Mouse (Mus musculus) skeletal muscle tissue, adult 2 months (tissue): Measurements from ENCODE around the gene Nckipsd.

Source experiments
- DNase-seq: peaks from one replicate; pipeline ENCODE4 v3.0.0-alpha.2; 2012; ENCODE audit warnings: low read depth, low spot score

Gene Nckipsd

DNA sequence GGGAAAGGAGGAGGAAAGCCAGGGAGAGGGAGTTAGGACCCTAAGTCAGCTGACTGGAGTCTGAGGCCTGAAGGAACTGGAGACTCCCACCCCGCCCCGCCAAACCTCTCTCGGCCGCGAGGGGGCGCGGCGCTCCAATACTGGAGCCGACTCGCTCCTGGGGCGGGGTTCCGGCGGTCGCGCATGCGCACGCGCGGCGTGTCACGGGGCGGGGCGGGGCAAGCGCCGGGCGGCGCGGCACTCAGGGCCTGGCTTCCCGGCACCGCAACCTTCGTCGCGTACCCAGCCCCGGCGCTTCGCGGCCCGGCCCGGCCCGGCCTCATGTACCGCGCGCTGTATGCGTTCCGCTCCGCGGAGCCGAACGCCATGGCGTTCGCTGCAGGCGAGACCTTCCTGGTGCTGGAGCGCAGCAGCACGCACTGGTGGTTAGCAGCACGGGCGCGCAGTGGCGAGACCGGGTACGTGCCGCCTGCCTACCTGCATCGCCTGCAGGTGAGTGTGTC, at the start of gene Nckipsd:
TSS of gene Nckipsd (plus strand) at position 206 of the 503 bp plus-strand sequence.
- DNase-seq, result peak; percentile 86

DNA sequence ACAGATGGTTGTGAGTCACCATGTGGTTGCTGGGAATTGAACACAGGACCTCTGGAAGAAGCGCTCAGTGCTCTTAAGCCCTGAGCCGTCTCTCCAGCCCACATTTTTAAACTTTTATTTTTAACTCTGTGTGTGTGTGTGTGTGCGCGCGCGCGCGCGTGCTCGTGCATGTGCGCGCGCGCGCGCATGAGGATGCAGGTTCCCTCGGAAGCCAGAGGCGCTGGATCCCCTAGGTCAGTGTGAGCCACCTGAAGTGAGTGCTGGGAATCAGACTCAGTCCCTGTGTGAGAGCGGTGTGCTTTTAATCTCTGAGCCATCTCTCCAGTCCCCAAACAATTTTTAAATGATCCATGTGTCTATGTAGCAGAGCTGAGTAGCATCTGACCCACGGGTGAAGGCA, 49.0 kb upstream of the Nckipsd start:
- DNase-seq, result no peak

DNA sequence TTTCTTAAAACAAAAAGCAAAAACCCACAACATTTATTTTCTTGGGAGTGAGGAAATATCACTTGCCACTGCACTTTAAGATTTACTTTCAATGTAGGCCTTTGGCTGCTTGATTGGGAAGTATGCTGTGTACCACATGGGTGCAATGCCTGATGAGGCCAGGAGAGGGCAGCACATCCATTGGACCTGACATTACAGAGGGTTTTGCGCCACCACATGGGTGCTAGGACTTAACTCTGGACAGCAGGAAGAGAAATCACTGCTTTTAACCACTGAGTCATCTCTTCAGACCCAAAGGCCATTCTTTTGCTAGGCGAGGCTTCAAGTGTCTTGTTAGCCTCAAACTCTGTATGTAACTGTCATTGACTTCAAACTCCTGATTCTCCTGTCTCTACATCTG, 48.4 kb upstream of the Nckipsd start:
- no peak for DNase-seq

DNA sequence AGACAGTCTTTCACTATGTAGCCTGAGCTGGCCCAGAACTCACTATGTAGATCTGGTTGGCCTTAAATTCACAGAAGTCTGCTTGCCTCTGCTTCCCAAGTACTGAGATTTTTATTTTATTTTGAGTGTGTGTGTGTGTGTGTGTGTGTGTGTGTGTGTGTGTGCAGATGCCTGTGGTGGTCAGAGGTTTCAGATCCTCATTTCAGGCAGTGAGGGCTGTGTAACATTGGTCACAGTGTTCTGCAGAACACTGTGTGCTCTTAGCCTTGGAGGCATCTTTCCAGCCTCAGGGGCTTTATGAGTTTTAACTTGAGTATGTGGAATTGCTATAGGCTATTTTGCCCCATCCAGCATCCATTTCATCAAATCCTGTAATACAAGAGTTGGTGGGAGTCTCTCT, 46.6 kb upstream of the Nckipsd start:
- DNase-seq, result no peak

DNA sequence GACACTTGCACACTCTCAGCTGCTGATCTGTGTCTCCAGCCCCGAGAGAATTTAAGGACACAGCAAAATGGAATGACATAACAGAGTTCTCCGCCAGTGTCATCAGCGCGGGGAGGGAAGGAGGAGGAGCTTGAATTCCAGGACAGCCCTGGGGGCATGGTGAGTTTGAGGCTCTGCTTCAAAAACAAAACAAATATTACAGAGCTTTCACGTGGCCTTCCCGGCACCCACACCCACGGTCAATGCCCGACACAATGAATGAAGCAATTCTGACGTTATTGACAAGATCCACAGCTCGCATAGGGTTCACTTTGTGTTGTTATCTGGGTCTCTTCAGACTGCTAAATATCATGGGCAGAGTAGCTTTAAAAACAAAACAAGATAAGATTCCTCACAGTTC, 43.2 kb upstream of the Nckipsd start:
- no peak for DNase-seq

DNA sequence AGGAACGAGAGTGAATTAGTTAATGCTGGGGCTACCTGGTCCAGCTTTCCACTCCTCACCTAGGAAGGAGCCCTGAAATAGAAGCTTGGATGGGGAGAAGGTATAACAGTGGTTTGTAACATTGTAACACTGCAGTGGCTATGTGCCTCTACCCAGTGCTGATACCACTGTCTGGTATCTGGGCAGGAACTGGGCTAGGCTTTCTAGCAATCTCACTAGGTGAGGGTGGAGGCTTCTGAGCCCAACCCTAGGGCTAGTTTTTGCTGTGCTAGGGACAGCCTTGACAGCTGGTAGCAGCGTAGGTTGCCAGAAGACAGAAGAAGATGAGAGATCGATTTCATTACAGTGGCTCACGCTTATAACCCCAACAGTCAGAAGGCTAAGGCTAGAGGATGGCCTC, 31.6 kb upstream of the Nckipsd start:
- DNase-seq, result peak; percentile 8

DNA sequence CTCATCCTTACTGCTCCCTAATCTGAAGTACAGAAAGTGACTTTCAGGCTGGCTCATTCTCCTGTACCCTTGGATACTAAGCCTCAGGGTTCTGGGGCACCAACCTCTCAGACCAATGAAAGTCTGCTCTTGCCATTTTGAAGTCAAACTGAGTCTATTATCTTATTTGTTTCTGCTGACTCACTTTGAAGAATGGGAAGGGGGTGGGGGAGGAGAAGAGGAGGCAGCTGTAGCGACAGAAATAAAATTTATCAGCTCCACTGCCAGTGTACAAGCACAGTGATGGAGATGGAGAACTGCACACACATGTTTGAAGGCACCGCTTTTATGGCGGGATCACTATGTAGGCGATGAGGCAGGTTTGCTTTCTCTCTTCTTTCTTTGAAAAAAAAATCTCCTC, 30.9 kb upstream of the Nckipsd start:
- no peak for DNase-seq

DNA sequence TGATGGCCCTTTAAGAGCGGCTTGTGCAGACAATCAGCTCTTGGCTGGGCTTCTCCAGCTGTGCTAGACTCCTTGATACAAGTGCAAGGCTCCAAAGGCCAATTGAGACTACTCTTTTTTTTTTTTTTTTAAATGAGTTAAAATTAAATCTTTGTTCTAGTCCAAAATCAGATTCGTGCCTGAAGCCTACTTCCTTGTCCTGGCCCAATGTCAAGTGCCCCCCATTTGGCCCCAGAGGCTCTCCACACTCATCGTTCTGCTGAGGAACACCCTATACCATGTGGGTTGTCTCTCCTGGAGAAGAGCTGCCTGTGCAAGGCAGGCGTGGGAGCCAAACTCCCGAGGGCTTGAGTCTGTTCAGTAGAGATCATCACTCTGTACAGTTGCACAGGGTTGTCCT, 27.2 kb upstream of the Nckipsd start:
- DNase-seq, result no peak

DNA sequence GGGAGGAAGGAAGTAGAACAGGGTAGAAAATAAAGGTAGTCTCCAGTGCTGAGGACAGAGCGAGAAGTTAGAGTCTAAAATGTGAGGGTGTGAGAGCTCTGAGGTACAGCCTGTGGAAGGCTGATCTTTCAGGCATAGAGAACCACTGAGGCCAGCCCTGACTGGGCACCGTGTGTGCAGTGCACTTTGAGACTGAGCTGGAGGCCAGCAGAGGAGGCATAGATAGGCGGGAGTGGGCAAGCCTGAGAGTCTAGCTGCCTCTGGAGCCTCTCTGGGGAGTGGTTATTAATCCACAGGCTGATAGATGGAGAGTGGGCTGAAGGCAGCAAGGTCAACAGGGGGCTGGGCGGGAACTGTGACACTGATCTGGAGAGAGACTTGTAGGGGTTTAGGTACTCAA, 26.3 kb upstream of the Nckipsd start:
- no peak for DNase-seq

DNA sequence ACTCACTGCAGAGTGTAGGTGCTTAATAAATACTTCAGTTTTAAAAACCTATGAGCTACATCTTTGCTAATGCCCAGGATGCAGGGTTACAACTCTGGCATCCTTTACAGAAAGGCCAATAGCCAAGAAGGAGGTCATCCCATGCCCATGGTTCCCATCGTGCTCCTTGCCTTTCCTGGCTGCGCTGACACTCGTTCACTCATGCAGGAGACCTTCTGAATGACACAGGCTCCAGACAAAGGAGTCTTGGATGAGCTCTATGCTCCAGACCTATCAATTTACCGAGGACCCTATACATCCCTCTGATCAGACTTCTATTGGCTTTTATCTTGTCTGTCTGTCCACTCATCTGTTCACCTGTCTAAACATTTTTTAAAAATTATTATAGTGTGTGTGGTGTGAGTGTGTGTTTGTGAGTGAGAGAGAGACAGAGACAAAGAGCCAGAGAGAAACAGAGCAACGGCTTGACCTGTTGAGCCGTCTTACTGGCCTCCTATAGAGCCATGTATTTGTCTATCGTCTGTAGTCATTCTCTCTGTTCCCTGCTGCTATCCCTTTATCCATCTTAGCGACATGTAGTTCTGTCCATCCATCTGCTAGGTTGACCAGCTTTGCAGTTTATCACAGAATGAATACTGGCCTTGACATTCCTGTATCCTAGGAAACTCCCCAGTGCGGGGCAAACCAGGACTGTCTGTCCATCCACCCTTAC, 25.2 kb upstream of the Nckipsd start:
- DNase-seq, result no peak

DNA sequence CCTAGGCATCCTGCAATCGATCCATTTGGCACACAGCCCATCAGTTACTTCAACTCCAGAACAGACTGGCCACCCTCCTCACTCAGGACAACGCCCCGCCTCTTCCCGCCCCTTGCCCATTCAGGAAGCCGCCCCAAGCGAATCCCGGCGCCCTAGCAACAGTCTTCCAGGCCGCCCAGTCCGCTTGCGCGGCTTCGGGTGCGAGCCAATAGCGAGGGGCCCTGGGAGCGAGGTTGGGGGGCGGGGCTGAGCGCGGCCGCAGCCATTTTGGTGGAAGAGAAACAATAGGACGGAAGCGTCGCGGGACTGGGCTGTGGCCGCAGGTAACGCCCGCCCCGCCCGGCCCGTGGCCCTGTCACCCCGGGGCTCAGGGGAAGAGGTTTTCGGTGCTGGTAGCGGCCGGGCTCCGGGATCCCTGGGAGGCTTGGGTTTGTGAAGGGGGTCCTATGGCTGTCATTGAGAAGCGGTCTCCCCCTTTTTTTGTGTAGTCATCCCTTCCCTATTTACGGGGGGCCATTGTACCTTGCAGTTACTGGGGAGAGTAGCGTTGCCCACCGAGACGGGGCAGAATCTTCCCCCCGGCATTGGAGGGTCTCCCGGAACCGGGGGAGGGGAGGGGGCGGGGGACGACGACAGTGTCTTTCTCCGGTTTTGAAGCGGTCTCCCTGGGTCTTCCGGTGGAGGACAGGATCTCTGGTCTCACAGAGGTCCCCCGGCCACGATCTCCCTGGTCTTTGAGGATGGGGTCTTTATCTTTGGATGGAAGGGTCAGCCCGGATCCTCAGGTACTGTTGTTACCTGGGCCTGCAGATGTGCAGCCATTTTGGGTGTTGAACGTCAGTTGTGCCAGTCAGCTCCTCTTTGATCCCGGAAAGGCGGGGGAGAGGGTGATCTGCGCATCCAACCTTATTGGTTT, 24.4 kb upstream of the Nckipsd start, which contains the start of gene Ip6k2:
TSS of gene Ip6k2 (plus strand) at position 249 of the 916 bp plus-strand sequence.
- DNase-seq, result peak; percentile 86

DNA sequence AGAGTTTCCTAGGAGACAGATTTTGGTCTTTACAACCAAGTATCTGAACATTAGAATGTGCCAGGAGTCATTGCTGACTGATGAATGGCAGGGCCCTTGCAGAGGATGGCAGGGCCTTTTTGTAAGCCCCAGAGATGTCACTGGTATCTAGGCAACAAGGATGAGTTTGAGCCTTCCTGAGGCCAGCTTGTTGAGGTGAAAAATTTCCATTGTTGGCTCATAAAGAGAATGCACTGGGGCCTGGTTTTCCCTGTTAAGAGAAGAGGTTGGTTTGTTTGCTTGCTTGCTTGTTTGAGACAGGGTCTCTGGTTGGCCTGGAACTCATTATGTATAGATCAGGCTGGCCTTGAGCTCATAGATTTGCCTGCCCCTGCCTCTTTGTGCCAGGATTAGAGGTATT, 22.8 kb upstream of the Nckipsd start:
- no peak for DNase-seq

DNA sequence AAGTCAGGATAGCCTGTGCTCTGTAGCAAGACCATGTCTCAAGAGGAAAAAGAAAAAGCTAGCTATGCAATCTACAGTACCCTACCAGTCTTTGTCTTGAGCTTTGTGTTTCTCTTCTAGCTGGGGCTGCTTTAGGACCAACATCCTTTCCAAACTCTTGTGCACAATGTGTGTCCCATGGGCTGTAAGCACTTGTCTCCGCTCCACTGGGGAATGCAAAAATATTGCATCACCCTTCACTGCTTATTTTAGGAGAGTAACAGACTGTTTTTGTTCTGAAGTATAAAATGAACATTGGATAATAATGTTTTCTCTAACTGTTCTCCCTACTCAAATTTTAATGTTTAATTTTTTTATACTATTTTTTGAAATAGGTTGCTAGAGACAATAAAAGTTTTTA, 21.7 kb upstream of the Nckipsd start:
- no peak for DNase-seq

DNA sequence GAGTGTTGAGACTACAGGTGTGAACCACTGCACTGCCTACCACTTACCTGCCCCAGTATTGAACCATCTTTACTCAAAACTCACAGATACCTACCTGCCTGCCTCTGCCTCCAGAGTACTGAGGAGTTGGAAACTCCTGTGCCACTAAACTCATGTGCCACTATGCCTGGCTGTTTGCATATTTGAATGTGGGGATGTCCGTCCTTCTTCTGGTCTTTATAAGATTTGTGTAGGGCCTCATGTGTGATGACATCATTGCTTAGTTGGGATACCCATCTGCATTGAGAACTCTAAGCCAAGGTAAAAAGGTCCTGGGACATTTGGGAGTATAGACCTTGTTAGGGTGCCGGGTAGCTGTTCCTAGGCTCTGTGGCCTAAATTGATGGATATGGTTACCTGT, 21.1 kb upstream of the Nckipsd start:
- DNase-seq, result no peak

DNA sequence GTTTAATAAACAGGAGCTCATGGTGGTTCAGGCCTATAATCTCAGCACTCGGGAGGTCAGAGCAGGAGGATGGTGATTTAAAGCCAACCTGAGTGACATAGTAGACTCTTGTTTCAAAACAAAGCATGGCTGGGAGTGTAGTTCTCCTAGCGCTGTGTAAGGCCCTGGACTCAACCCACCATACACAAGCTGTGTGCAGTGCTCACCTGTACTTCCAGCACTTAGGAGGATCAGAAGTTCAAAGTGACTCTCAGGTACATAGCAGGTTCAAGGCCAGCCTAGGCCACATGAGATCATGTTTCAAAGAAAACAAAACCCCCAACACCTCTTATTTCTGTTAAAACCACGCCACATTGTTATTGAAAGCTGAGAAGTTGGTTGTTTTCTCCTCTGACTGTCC, 19.5 kb upstream of the Nckipsd start:
- no peak for DNase-seq

DNA sequence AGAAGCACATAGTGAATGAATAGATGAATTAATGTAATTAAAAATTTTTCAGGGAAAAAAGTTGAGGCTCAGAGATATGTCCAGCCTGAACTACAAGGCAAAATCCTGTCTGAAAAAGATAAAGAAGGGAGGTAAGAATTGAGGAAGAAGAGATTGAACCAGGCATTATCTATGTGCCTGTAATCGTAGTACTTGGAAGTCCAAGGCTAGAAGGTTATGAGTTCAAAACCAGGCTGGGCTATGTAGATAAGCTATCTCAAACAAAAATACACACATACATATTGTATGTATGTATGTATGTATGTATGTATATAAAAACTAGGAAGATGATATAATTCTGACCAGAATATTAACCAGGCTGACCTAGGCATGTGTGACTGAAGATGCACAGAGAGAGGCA, 15.9 kb upstream of the Nckipsd start:
- DNase-seq, result no peak

DNA sequence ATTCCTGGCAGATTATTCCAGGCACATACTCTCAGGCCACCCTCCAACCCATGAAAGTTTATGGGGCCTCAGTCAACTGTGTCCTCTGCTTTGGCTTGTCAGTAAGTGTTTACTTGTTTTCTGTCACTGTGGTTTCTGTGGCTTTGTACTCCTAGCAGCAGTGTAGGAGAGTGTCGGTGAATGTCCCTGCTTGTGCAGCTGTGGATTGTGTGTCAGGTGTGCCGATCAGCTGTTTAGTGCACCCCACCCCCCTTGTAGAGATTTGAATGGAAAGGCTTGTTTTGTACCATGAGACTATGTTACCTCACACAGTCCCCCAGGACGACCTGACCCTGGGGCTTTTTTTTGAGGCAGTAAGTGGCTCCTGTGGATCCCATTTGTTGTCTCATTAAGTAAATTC, 15.4 kb upstream of the Nckipsd start:
- DNase-seq, result no peak

DNA sequence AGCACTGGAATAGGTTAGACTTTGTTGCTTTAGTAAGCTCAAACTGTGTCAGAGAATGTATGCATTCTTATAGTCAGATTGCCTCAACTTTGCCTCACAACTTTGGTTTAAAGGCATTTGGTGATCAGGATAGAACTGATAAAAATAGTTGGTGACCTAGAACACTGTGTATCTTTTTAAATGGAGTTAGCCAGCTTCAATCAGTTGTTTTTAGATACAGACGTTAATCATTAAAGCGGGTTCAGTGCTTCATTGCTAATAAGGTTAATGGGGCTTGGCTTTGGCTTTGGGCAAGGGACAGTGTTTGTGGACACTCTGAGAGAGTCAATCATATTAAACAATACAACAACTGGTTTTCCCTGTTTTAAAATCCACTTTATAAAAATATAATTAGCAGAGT, 12.9 kb upstream of the Nckipsd start:
- DNase-seq, result no peak

DNA sequence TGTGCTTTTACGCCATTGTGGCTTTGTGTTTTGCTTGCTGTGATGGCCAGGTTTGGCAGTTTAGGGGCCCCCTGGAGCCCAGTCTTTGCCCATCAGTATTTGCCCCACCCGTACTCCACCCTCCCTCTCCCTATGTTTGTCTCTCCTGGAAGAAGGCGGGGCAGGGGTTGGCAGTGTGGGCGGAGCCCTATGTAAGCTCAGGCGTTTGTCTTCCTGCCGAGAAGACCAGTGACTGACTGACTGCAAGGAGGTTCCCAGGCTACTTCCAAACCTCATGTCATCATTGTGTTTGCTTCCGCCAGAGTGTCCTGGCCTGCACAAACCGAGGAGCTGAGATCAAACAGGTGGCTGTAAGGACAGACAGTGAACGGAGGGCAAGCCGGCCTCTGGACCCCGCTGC, 12.4 kb upstream of the Nckipsd start:
- DNase-seq, result no peak

DNA sequence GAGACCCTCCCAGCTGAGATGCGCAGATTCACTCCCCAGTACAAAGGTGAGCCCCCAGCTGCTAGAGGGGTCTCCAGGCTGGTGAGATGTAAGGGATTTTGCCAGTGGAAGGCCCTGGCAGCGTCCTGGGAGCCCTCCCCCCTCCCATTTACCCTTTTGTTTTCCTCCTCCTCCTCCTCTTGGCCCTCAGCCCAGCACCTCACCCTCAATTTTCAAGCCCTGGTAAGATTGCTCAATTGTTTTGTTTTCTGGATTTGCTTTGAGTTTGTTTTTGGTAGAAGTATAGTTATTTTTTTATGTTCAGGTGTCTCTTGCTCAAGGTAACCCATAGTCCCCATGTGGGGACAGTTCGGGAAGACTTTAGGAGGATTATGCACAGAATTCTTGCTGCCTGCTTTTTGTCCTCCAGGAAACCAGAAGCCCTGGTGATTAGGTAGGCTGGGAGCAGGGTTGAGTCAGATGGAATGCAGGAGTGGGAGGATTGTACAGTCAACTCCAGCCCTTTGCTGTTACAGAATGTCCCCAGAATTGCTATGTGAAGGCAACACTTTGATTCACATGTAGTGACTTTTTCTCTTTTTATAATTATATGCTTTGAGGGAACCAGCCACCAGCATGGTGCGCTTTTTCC, 11.7 kb upstream of the Nckipsd start:
- no peak for DNase-seq

DNA sequence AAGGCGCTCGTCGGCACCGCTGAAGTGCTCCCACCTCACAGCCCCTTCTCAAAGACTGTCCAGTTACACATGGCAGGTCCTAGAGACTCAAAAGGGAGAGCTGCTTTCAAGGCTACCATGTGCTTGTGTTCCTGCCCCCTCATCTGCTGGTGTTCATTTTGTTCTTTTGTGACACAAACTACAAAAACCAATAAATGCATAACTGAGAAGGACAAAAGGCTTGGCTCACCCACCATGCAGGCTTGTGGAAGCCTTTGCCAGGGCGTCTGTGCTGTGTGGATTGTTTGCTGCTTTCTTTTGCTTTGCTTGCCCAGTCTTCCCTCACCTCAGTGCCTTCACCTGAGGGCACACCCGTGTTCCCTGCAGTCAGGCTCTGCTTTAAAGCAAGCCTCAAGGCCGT, 10.7 kb upstream of the Nckipsd start:
- DNase-seq, result no peak

DNA sequence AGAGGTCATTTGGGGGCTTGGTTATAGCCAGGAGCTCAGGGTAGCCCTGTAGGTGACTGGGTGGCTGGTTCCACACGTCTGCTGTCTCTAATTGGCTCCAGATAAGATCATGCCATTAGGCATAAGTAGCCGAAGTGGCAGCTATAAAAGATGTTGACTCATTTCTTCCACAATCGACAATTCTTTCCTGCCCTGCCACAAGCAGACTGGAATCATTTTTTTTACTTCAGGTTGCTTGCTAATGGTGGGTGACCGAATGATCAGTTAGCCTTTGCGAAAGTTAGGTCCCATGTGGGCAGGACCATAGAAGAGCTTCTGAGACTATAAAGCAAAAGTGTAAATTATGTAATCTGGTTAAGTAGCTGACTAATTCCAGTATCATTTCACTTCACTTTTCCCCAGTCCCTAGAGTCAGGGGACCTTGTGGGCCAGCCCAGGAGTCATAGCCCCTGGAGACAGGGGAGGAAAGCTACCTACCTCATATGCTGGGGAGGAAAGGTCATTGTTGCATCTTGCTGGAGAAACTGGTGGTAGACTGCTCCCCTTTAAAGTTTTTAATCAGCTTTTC, 9.6 kb upstream of the Nckipsd start:
- DNase-seq, result no peak
